Mouse (Mus musculus) cerebellum, adult 2 months (tissue): ENCODE measurements at regions not wholly inside any gene's neighbourhood (a gene's known extent, or its start where the extent isn't known, plus 50 kb on each side); places are given as distances from the start of the nearest gene placed in this dataset.

Experiments used
- CTCF ChIP-seq: fragments of 200-500 bp; IDR thresholded peaks from 2 replicates; pipeline ENCODE4 v1.5.1; 2011; ENCODE audit warnings: low read depth, mild to moderate bottlenecking, control low read depth, low read length, moderate library complexity, borderline replicate concordance; ENCODE audit not compliant: insufficient read depth
- POLR2A ChIP-seq: fragments of 200-500 bp; IDR thresholded peaks from 2 replicates; pipeline ENCODE4 v1.6.1; 2011; ENCODE audit warnings: low read length, control low read depth, borderline replicate concordance; ENCODE audit not compliant: insufficient read depth

GRCm38 (mm10) chr3:41194311-41195112 lies 111.7 kb upstream of the Pgrmc2 start:
- no peak for TF ChIP-seq POLR2A
- no peak for TF ChIP-seq CTCF
